Comparison of ENCODE assay signal across 9 mouse cellular contexts in genomic region chr5:148130691-148131457, GRCm38 (mm10).
DNase-seq lines count a peak whose midpoint lies in the region; ATAC-seq and TF ChIP-seq lines count a peak whose summit lies in the region.
"Had no signal": no experiment of that assay in that cellular context is flagged by ENCODE, and none has a peak within 500 bp of the region (broad histone marks: within the 10 kb centered on the region; RNA-seq: fewer than 3 reads in every experiment).

No protein-coding gene starts in this region.

- H3K9me3 ChIP-seq in neural tube, embryonic 15.5 days (replicated peaks), result no peaks in the 10 kb centered on the region

- peak overlapping the region; percentile 38 for H3K27ac ChIP-seq in neural tube, embryonic 15.5 days (replicated peaks)

- H3K9ac ChIP-seq in neural tube, embryonic 15.5 days (replicated peaks), result no peak overlapping the region

- H3K27me3 ChIP-seq in neural tube, embryonic 15.5 days (replicated peaks), result no peaks in the 10 kb centered on the region
- H3K27me3 ChIP-seq: megakaryocyte, embryonic 14.5 days had no signal

- no peak for TF ChIP-seq POLR2A in brain, embryonic 14.5 days (IDR thresholded peaks at IDR 0.05; ENCODE audit: borderline replicate concordance, extremely low read depth, insufficient read depth, insufficient read length, poor library complexity, severe bottlenecking)

- 50% methylated on average over 8 of the region's 8 CpGs for WGBS in neural tube, embryonic 15.5 days

- no peak overlapping the region for H3K4me3 ChIP-seq in neural tube, embryonic 15.5 days (replicated peaks)
- H3K4me3 ChIP-seq: megakaryocyte, embryonic 14.5 days had no signal

- peaks cover 30% of the 10 kb centered on the region for H3K4me1 ChIP-seq in neural tube, embryonic 15.5 days
- H3K4me1 ChIP-seq: megakaryocyte, embryonic 14.5 days had no signal

- H3K36me3 ChIP-seq in neural tube, embryonic 15.5 days, result no peaks in the 10 kb centered on the region

- TF ChIP-seq CTCF in brain, embryonic 14.5 days (IDR thresholded peaks at IDR 0.05; ENCODE audit: borderline replicate concordance, extremely low read depth, insufficient read depth, insufficient read length), result no peak

- DNase-seq in adrenal gland, adult 2 months, result peak; percentile 3
- no peak for DNase-seq in adrenal gland, adult 18-20 months (ENCODE audit: low spot score in 2 of 2)
- peak; percentile 74 for DNase-seq in brain, embryonic 14.5 days (ENCODE audit: low read depth)
- peak; percentile 35 for DNase-seq in gastrocnemius, postnatal 25 days
- DNase-seq in layer of hippocampus, adult 9-11 months, result peak; percentile 66
- DNase-seq in embryo, embryonic 11 days, result no peak
- no peak for DNase-seq in T-cell, adult 2 months (ENCODE audit: low spot score)

- H3K4me2 ChIP-seq in neural tube, embryonic 15.5 days, result no peak overlapping the region

- no peak; the same call in 1 of the 2 replicates for ATAC-seq in neural tube, embryonic 15.5 days (ENCODE audit: low FRiP score)

Comparison
In these comparisons a context has a peak if more than half of its experiments do, and no peak if none do; other contexts are left out.
1. DNase-seq: peak in adrenal gland, adult 2 months (single experiment), brain, embryonic 14.5 days (single experiment), gastrocnemius, postnatal 25 days (single experiment) and layer of hippocampus, adult 9-11 months (single experiment); none in adrenal gland, adult 18-20 months (0 of 2), embryo, embryonic 11 days (single experiment) and T-cell, adult 2 months (single experiment).